ENCODE assay signal across 11 mouse cellular contexts in the genomic region with DNA sequence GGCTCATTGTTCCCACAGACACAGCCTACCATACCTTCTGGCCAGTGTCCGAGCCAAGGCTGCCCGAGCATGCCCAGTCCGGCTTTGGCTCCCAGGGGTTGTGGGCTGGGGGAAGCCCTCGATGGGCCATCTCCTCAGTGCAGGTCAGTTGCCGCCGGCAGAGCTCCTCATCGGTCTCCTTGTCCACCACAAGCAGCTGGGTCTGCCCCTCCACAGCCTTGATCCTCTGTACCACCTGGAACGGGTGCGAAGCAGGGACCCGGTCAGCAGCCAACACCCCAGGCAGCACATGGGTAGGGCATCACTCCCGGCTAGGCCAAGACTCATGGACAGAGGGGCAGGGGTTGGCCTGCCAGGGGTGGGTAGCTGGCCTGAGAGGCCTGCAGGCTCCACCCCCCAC. TPM values are rescaled to one million over a fixed set of nuclear protein-coding genes. Genes with fewer than 3 reads are reported as not detected.
DNase-seq lines count a peak whose midpoint lies in the region; ATAC-seq and TF ChIP-seq lines count a peak whose summit lies in the region.
"Had no signal": no experiment of that assay in that cellular context is flagged by ENCODE, and none has a peak within 500 bp of the region (broad histone marks: within the 10 kb centered on the region; RNA-seq: fewer than 3 reads in every experiment).

No protein-coding gene starts in this region.

- no peak for DNase-seq in hindbrain, embryonic 10.5 days (ENCODE audit: low spot score)
- DNase-seq in MN1 (ENCODE audit: low spot score), result no peak
- no peak for DNase-seq in spleen, postnatal 10 days (ENCODE audit: low spot score in 2 of 2)
- DNase-seq: left cerebral cortex, postnatal 4 days had no signal

- no peak overlapping the region for H3K4me2 ChIP-seq in hindbrain, embryonic 12.5 days (replicated peaks)
- H3K4me2 ChIP-seq in limb, embryonic 15.5 days, result 0 out of 2 replicates have a peak overlapping the region, but pooled peaks have one; percentile 7
- H3K4me2 ChIP-seq in midbrain, embryonic 16.5 days (ENCODE audit: low read length), result no peak overlapping the region

- peak overlapping the region; percentile 50; the same call in 1 of the 2 replicates for H3K27ac ChIP-seq in hindbrain, embryonic 10.5 days
- no peak overlapping the region for H3K27ac ChIP-seq in hindbrain, embryonic 12.5 days
- peak overlapping the region; percentile 70; the same call in 1 of the 2 replicates for H3K27ac ChIP-seq in cortical plate, adult 2 months (ENCODE audit: insufficient read depth, low read length)
- H3K27ac ChIP-seq in limb, embryonic 15.5 days, result peak overlapping the region; percentile 22; the same call in 1 of the 2 replicates
- no peak overlapping the region for H3K27ac ChIP-seq in midbrain, embryonic 16.5 days (ENCODE audit: low read length)

- WGBS in hindbrain, embryonic 10.5 days, result 80% methylated on average over 11 of the region's 11 CpGs
- 88% methylated on average over 11 of the region's 11 CpGs for whole genome bisulfite sequencing in hindbrain, embryonic 12.5 days
- 75% methylated on average over 11 of the region's 11 CpGs for WGBS in limb, embryonic 15.5 days
- WGBS in midbrain, embryonic 16.5 days, result 84% methylated on average over 11 of the region's 11 CpGs

- no peak for TF ChIP-seq CTCF in cortical plate, adult 2 months (IDR thresholded peaks at IDR 0.05; ENCODE audit: extremely low read depth, insufficient read depth, low read length)

- no peak for ATAC-seq in hindbrain, embryonic 12.5 days (ENCODE audit: low FRiP score)
- ATAC-seq in erythroid progenitor cell, adult 5-6 weeks (replicated peaks; ENCODE audit: low FRiP score, poor library complexity, severe bottlenecking), result 0 out of 2 replicates have a peak, but pooled peaks have one; percentile 4
- ATAC-seq in limb, embryonic 15.5 days (ENCODE audit: insufficient number of reproducible peaks, low FRiP score, low TSS enrichment, low read depth), result no peak
- no peak for ATAC-seq in midbrain, embryonic 16.5 days

- TF ChIP-seq POLR2A in cortical plate, adult 2 months (IDR thresholded peaks at IDR 0.05; ENCODE audit: extremely low read depth, insufficient read depth, low read length), result no peak

- no peaks in the 10 kb centered on the region for H3K9me3 ChIP-seq in hindbrain, embryonic 10.5 days
- H3K9me3 ChIP-seq in hindbrain, embryonic 12.5 days (replicated peaks), result no peaks in the 10 kb centered on the region
- H3K9me3 ChIP-seq in limb, embryonic 15.5 days, result no peaks in the 10 kb centered on the region
- H3K9me3 ChIP-seq in midbrain, embryonic 16.5 days (replicated peaks; ENCODE audit: control insufficient read depth, low read length, poor library complexity, severe bottlenecking), result no peaks in the 10 kb centered on the region
- H3K9me3 ChIP-seq: G1E had no signal

- peak overlapping the region; percentile 1; the same call in 1 of the 2 replicates for H3K4me3 ChIP-seq in hindbrain, embryonic 10.5 days
- no peak overlapping the region for H3K4me3 ChIP-seq in hindbrain, embryonic 12.5 days
- peak overlapping the region; percentile 19; the same call in 1 of the 2 replicates for H3K4me3 ChIP-seq in cortical plate, adult 2 months (ENCODE audit: insufficient read depth, low read length)
- H3K4me3 ChIP-seq in limb, embryonic 15.5 days, result no peak overlapping the region
- no peak overlapping the region for H3K4me3 ChIP-seq in midbrain, embryonic 16.5 days (ENCODE audit: low read depth, low read length)

- H3K4me1 ChIP-seq in hindbrain, embryonic 10.5 days (replicated peaks), result peaks cover 65% of the 10 kb centered on the region
- H3K4me1 ChIP-seq in hindbrain, embryonic 12.5 days, result peaks cover 34% of the 10 kb centered on the region
- H3K4me1 ChIP-seq in cortical plate, adult 2 months (ENCODE audit: control insufficient read depth, insufficient read depth, low read length), result peaks cover 3% of the 10 kb centered on the region; the same call in 1 of the 2 replicates
- H3K4me1 ChIP-seq in limb, embryonic 15.5 days, result peaks cover 60% of the 10 kb centered on the region
- H3K4me1 ChIP-seq in midbrain, embryonic 16.5 days (ENCODE audit: control insufficient read depth, insufficient read depth, low read length), result peaks cover 6% of the 10 kb centered on the region

- peaks cover 47% of the 10 kb centered on the region for H3K27me3 ChIP-seq in hindbrain, embryonic 10.5 days (ENCODE audit: insufficient read depth, poor library complexity, severe bottlenecking)
- H3K27me3 ChIP-seq in hindbrain, embryonic 12.5 days, result peaks cover 44% of the 10 kb centered on the region
- no peaks in the 10 kb centered on the region for H3K27me3 ChIP-seq in limb, embryonic 15.5 days
- peaks cover 4% of the 10 kb centered on the region; the same call in 1 of the 2 replicates for H3K27me3 ChIP-seq in midbrain, embryonic 16.5 days (ENCODE audit: control insufficient read depth, insufficient read depth, low read depth, low read length)

- no peaks in the 10 kb centered on the region for H3K36me3 ChIP-seq in hindbrain, embryonic 10.5 days
- H3K36me3 ChIP-seq in hindbrain, embryonic 12.5 days, result no peaks in the 10 kb centered on the region
- H3K36me3 ChIP-seq in limb, embryonic 15.5 days, result peaks cover 13% of the 10 kb centered on the region; the same call in 1 of the 2 replicates
- no peaks in the 10 kb centered on the region for H3K36me3 ChIP-seq in midbrain, embryonic 16.5 days (ENCODE audit: control insufficient read depth, insufficient read depth, low read length)
- H3K36me3 ChIP-seq: G1E had no signal

- no peak overlapping the region for H3K9ac ChIP-seq in hindbrain, embryonic 12.5 days
- peak overlapping the region; percentile 10; the same call in 1 of the 2 replicates for H3K9ac ChIP-seq in limb, embryonic 15.5 days
- no peak overlapping the region for H3K9ac ChIP-seq in midbrain, embryonic 16.5 days (ENCODE audit: low read depth, low read length)

RNA-seq across cellular contexts. Expression of a gene that starts 2.6 kb away (rescaled TPM):
- 34.2 and 39.2 TPM in 2 replicates for polyA plus RNA-seq in hindbrain, embryonic 10.5 days (2016; fragmentation: Nextera tagmentation; extraction: Ambion mirVana)
- polyA plus RNA-seq in hindbrain, embryonic 12.5 days (2016; fragmentation: Nextera tagmentation; extraction: Ambion mirVana), result 39.2 and 39.6 TPM in 2 replicates
- 68.2 and 69.0 TPM in 2 replicates for polyA plus RNA-seq in cortical plate, adult 2 months (2012; rRNA removed)
- total RNA-seq in erythroid progenitor cell, adult 5-6 weeks (2015; ENCODE audit: low replicate concordance), result 0.84 TPM in 1 of 2 replicates, not detected in the other
- total RNA-seq in erythroid progenitor cell, adult 5-6 weeks (2017; ENCODE audit: low replicate concordance), result not detected in 2 replicates
- polyA plus RNA-seq in limb, embryonic 15.5 days (2015; fragmentation: Nextera tagmentation; extraction: Ambion mirVana), result 56.5 and 57.7 TPM in 2 replicates
- polyA plus RNA-seq in midbrain, embryonic 16.5 days (2015; fragmentation: Nextera tagmentation; extraction: Ambion mirVana), result 43.3 and 43.7 TPM in 2 replicates

RNA-seq across cellular contexts. Expression of a gene that starts 10.8 kb away (rescaled TPM):
- not detected in 2 replicates for polyA plus RNA-seq in hindbrain, embryonic 10.5 days (2016; fragmentation: Nextera tagmentation; extraction: Ambion mirVana)
- polyA plus RNA-seq in hindbrain, embryonic 12.5 days (2016; fragmentation: Nextera tagmentation; extraction: Ambion mirVana), result not detected in 2 replicates
- polyA plus RNA-seq in cortical plate, adult 2 months (2012; rRNA removed), result 0.34 and 0.50 TPM in 2 replicates
- total RNA-seq in erythroid progenitor cell, adult 5-6 weeks (2015; ENCODE audit: low replicate concordance), result not detected in 2 replicates
- total RNA-seq in erythroid progenitor cell, adult 5-6 weeks (2017; ENCODE audit: low replicate concordance), result not detected in 2 replicates
- not detected in 2 replicates for polyA plus RNA-seq in limb, embryonic 15.5 days (2015; fragmentation: Nextera tagmentation; extraction: Ambion mirVana)
- polyA plus RNA-seq in midbrain, embryonic 16.5 days (2015; fragmentation: Nextera tagmentation; extraction: Ambion mirVana), result 0.36 and 0.90 TPM in 2 replicates
- total RNA-seq: G1E; hematopoietic stem cell, adult 5-6 weeks had no signal
- polyA plus RNA-seq: G1E had no signal

RNA-seq across cellular contexts. Expression of a gene that starts 15.0 kb away (rescaled TPM):
- 19.9 and 27.1 TPM in 2 replicates for polyA plus RNA-seq in hindbrain, embryonic 10.5 days (2016; fragmentation: Nextera tagmentation; extraction: Ambion mirVana)
- 14.4 and 15.7 TPM in 2 replicates for polyA plus RNA-seq in hindbrain, embryonic 12.5 days (2016; fragmentation: Nextera tagmentation; extraction: Ambion mirVana)
- 9.7 and 10.8 TPM in 2 replicates for polyA plus RNA-seq in cortical plate, adult 2 months (2012; rRNA removed)
- total RNA-seq in erythroid progenitor cell, adult 5-6 weeks (2015; ENCODE audit: low replicate concordance), result not detected in 2 replicates
- total RNA-seq in erythroid progenitor cell, adult 5-6 weeks (2017; ENCODE audit: low replicate concordance), result 0.39 and 1.1 TPM in 2 replicates
- 20.9 and 21.3 TPM in 2 replicates for polyA plus RNA-seq in limb, embryonic 15.5 days (2015; fragmentation: Nextera tagmentation; extraction: Ambion mirVana)
- 9.8 and 10.0 TPM in 2 replicates for polyA plus RNA-seq in midbrain, embryonic 16.5 days (2015; fragmentation: Nextera tagmentation; extraction: Ambion mirVana)

RNA-seq across cellular contexts. Expression of a gene that starts 15.1 kb away (rescaled TPM):
- polyA plus RNA-seq in hindbrain, embryonic 10.5 days (2016; fragmentation: Nextera tagmentation; extraction: Ambion mirVana), result 64.1 and 86.9 TPM in 2 replicates
- 85.5 and 86.2 TPM in 2 replicates for polyA plus RNA-seq in hindbrain, embryonic 12.5 days (2016; fragmentation: Nextera tagmentation; extraction: Ambion mirVana)
- 163 and 192 TPM in 2 replicates for polyA plus RNA-seq in cortical plate, adult 2 months (2012; rRNA removed)
- total RNA-seq in erythroid progenitor cell, adult 5-6 weeks (2015; ENCODE audit: low replicate concordance), result 49.0 and 56.6 TPM in 2 replicates
- total RNA-seq in erythroid progenitor cell, adult 5-6 weeks (2017; ENCODE audit: low replicate concordance), result 13.5 and 28.4 TPM in 2 replicates
- 49.9 and 54.0 TPM in 2 replicates for polyA plus RNA-seq in limb, embryonic 15.5 days (2015; fragmentation: Nextera tagmentation; extraction: Ambion mirVana)
- polyA plus RNA-seq in midbrain, embryonic 16.5 days (2015; fragmentation: Nextera tagmentation; extraction: Ambion mirVana), result 72.4 and 85.0 TPM in 2 replicates

RNA-seq across cellular contexts. Expression of a gene that starts 22.0 kb away (rescaled TPM):
- polyA plus RNA-seq in hindbrain, embryonic 10.5 days (2016; fragmentation: Nextera tagmentation; extraction: Ambion mirVana), result 26.2 and 28.6 TPM in 2 replicates
- polyA plus RNA-seq in hindbrain, embryonic 12.5 days (2016; fragmentation: Nextera tagmentation; extraction: Ambion mirVana), result 23.0 and 25.2 TPM in 2 replicates
- polyA plus RNA-seq in cortical plate, adult 2 months (2012; rRNA removed), result 53.5 and 53.6 TPM in 2 replicates
- 13.4 and 18.4 TPM in 2 replicates for total RNA-seq in erythroid progenitor cell, adult 5-6 weeks (2015; ENCODE audit: low replicate concordance)
- 9.2 and 12.0 TPM in 2 replicates for total RNA-seq in erythroid progenitor cell, adult 5-6 weeks (2017; ENCODE audit: low replicate concordance)
- 21.4 and 22.1 TPM in 2 replicates for polyA plus RNA-seq in limb, embryonic 15.5 days (2015; fragmentation: Nextera tagmentation; extraction: Ambion mirVana)
- polyA plus RNA-seq in midbrain, embryonic 16.5 days (2015; fragmentation: Nextera tagmentation; extraction: Ambion mirVana), result 19.7 and 20.3 TPM in 2 replicates

Comparison
In these comparisons a context has a peak if more than half of its experiments do, and no peak if none do; other contexts are left out.
1. H3K27ac ChIP-seq: peak in hindbrain, embryonic 10.5 days (single experiment), cortical plate, adult 2 months (single experiment) and limb, embryonic 15.5 days (single experiment); none in hindbrain, embryonic 12.5 days (single experiment) and midbrain, embryonic 16.5 days (single experiment).
2. H3K4me3 ChIP-seq: peak in hindbrain, embryonic 10.5 days (single experiment) and cortical plate, adult 2 months (single experiment); none in hindbrain, embryonic 12.5 days (single experiment), limb, embryonic 15.5 days (single experiment) and midbrain, embryonic 16.5 days (single experiment).